Mouse (Mus musculus) testis, adult 2 months (tissue): ENCODE measurements around the gene Tex2. TPM values are rescaled to one million over a fixed set of nuclear protein-coding genes. Genes with fewer than 3 reads are reported as not detected.

Source experiments
- H3K27ac ChIP-seq: fragments of 200-500 bp; 2 replicates; pipeline ENCODE4 v1.5.1; 2012; ENCODE audit warnings: low read depth, low read length; ENCODE audit not compliant: control insufficient read depth, insufficient read depth
- H3K27me3 ChIP-seq: fragments of 200-500 bp; 2 replicates; pipeline ENCODE4 v1.6.1; 2012; ENCODE audit warnings: mild to moderate bottlenecking, low read length, moderate library complexity; ENCODE audit not compliant: control insufficient read depth, insufficient read depth
- H3K36me3 ChIP-seq: fragments of 200-500 bp; 2 replicates; pipeline ENCODE4 v1.6.1; 2012; ENCODE audit warnings: mild to moderate bottlenecking, low read length; ENCODE audit not compliant: control insufficient read depth, insufficient read depth
- H3K4me1 ChIP-seq: fragments of 200-500 bp; 2 replicates; pipeline ENCODE4 v1.6.1; 2012; ENCODE audit warnings: low read length; ENCODE audit not compliant: control insufficient read depth, insufficient read depth
- H3K4me3 ChIP-seq: fragments of 200-500 bp; 2 replicates; pipeline ENCODE4 v1.5.1; 2012; ENCODE audit warnings: low read depth, mild to moderate bottlenecking, low read length, moderate library complexity, mixed read lengths; ENCODE audit not compliant: control insufficient read depth
- CTCF ChIP-seq: fragments of 200-500 bp; IDR thresholded peaks from 2 replicates; pipeline ENCODE4 v1.5.1; 2012; ENCODE audit warnings: low read depth, mild to moderate bottlenecking, inconsistent platforms, low read length, moderate library complexity; ENCODE audit not compliant: control insufficient read depth, insufficient read depth, insufficient replicate concordance
- POLR2A ChIP-seq: fragments of 200-500 bp; IDR thresholded peaks from 2 replicates; pipeline ENCODE4 v1.6.1; 2012; ENCODE audit warnings: low read depth, mild to moderate bottlenecking, inconsistent platforms, low read length, moderate library complexity; ENCODE audit not compliant: control insufficient read depth
- polyA plus RNA-seq: library from polyadenylated mRNA; depleted of rRNA; stranded (reverse); fragments of >200 nt; gene quantifications from 2 replicates; pipeline ENCODE4 v1.2.3, GENCODE M21; 2012

Tex2 gene
- polyA plus RNA-seq, 1 experiment, result 234 TPM

DNA sequence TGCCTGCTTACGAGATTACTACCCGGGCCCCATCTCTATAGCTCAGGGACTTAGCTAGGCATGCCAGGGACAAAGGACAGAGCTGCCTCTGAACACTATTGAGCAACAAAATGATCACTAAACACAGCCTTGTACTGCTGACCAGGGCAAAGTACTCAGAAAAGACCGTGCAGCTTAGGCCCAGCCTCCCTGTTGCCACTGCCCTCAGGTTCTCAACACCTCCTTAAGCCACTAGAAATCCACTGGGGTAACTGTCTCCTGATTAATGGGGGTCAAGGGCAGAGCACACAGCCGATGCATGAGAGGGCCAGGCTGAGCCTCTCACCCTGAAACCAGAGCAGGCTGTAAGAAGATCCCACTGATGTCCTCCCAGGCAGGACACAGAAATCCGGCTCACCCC, 98.8 kb downstream of the Tex2 start:
- Histone ChIP-seq H3K27ac (no peak overlapping the region), H3K4me1 (no peaks in the 10 kb centered on the region), H3K27me3 (no peaks in the 10 kb centered on the region), H3K4me3 (no peak overlapping the region), H3K36me3 (no peaks in the 10 kb centered on the region; the same call in 1 of the 2 replicates)
- no peak for TF ChIP-seq POLR2A
- no peak for TF ChIP-seq CTCF

DNA sequence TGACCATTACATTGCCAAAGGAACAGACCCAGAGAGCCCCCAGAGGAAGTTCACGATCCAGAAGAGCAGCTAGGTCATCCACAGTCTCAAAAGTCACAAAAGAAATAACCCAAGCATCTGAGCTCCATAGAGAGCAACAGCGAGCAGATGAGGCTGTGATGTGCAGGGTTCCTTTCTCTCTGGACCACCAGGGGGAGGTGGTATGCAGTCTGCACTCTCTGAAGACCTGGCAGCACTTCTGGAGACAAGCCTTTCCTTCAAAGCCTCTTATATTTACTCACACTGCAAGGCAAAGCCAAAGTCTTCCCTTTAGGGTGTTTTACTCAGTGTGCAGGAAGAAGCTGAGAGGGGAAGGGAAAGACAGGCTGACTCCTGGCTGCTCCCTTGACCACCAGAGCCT, 100.1 kb downstream of the Tex2 start:
- no peaks in the 10 kb centered on the region for H3K4me1 ChIP-seq
- H3K27me3 ChIP-seq, result no peaks in the 10 kb centered on the region
- TF ChIP-seq POLR2A (no peak), CTCF (peak; percentile 42; the same call in 1 of the 2 replicates)
- H3K27ac ChIP-seq, result no peak overlapping the region
- no peaks in the 10 kb centered on the region for H3K36me3 ChIP-seq
- H3K4me3 ChIP-seq, result no peak overlapping the region

DNA sequence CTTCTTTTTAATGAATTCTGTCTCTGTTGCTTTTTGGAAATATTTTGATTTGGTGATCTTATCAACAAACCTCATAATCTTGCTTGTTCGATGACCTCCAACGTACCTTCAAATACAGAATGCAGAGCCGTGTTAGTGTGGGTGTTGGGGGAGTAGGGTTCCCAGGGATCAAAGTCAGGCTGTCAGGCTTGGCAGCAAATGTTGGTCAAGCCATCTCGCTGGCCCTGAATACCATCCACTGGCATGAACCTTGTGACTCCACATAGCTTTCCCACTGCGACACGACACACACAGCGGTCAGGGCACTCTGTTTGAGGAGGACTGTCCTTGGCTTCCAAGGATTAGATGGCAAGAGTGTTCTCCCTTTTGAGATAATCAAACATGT, 101.2 kb downstream of the Tex2 start:
- no peaks in the 10 kb centered on the region for H3K4me1 ChIP-seq
- H3K27me3 ChIP-seq, result no peaks in the 10 kb centered on the region
- no peak overlapping the region for H3K27ac ChIP-seq
- H3K36me3 ChIP-seq, result no peaks in the 10 kb centered on the region
- no peak overlapping the region for H3K4me3 ChIP-seq
- TF ChIP-seq CTCF (no peak), POLR2A (no peak)

DNA sequence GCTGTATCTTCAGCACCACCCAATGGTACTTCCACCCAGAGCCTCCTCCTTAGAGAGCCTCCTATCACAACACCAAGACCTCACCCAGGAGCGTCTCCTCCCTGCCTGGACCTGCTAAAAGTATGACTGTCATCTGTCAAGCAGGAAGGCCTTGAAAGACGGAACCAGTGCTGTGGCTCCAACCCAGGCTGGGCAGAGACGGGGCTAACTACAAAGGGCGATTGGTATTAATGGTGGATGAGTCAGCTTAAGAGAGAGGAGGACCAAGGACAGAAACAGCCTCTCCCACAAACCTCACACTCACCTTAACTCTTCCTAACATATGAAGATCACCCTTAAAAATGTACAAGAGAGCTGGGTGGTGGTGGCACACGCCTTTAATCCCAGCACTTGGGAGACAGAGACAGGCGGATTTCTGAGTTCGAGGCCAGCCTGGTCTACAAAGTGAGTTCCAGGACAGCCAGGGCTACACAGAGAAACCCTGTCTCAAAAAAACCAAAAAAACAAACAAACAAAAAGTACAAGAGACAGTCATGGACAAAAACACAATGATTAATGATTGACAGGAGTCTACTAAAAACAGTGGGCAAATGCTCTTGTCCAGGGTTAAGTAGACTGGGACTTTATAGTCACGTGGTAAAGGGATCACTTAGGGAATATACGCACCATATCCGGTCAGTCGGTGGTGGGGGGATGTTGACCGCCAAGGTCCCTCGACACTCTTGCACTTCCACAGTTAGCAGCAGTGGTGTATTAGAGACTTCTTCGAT, 101.8 kb downstream of the Tex2 start:
- no peak for TF ChIP-seq CTCF
- no peak for TF ChIP-seq POLR2A
- Histone ChIP-seq H3K27ac (no peak overlapping the region), H3K4me3 (no peak overlapping the region), H3K4me1 (no peaks in the 10 kb centered on the region), H3K36me3 (no peaks in the 10 kb centered on the region), H3K27me3 (no peaks in the 10 kb centered on the region)

DNA sequence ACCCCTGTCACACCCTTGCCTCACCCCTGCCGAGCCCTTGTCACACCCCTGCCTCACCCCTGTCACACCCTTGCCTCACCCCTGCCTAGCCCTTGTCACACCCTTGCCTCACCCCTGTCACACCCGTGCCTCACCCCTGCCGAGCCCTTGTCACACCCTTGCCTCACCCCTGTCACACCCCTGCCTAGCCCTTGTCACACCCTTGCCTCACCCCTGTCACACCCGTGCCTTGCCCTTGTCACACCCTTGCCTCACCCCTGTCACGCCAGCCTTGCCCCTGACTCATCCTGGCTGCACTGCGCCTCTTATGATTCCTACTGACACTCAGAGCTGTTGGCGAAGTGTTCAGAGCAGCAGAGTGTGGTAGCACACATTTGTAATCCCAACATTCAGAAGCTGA, 105.6 kb downstream of the Tex2 start:
- H3K27ac ChIP-seq, result no peak overlapping the region
- TF ChIP-seq CTCF, result no peak
- TF ChIP-seq POLR2A, result no peak; the same call in 1 of the 2 replicates
- no peak overlapping the region for H3K4me3 ChIP-seq
- H3K4me1 ChIP-seq, result no peaks in the 10 kb centered on the region; the same call in 1 of the 2 replicates
- no peaks in the 10 kb centered on the region for H3K36me3 ChIP-seq
- H3K27me3 ChIP-seq, result no peaks in the 10 kb centered on the region

DNA sequence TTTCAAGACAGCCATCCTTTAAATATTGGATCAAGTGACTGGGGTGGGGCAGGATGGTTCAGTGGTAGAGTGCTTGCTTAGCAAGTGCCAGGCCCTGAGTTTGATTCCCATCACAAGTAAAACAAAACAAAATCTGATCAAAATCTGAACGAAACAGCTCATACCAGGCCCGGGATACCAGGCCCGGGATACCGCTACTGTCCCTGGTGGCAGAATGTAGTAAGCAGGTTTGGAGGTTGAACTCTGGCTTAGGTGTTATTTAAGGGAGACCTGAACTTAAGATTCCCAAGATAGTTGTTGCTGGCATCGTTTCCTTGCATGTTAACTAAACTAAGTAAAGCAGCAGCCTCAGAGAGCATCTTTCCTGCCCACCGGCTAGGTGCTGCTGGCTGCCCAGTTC, 107.0 kb downstream of the Tex2 start:
- Histone ChIP-seq H3K36me3 (no peaks in the 10 kb centered on the region), H3K4me1 (peaks cover 3% of the 10 kb centered on the region), H3K27ac (no peak overlapping the region), H3K27me3 (no peaks in the 10 kb centered on the region), H3K4me3 (no peak overlapping the region)
- no peak for TF ChIP-seq POLR2A
- TF ChIP-seq CTCF, result no peak

DNA sequence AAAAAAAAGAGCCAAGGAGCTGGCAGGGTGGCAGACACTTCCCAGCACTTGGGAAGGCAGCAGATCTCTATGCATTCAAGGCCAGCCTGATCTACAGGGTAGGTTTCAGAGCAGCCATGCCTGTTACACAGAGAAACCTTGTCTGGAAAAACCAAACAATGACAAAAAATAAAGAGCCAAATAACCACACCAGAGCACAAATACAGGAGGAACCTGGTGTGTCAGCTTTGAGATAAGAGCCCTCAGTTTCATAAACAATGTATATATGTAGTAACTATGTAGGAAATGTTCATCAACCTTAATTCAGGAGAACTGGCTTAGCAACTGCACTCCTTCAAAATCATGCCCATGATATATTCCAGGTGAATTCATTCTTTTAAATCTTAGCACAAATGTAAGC, 109.1 kb downstream of the Tex2 start:
- no peaks in the 10 kb centered on the region for H3K27me3 ChIP-seq
- TF ChIP-seq CTCF, result no peak
- TF ChIP-seq POLR2A, result no peak
- H3K4me3 ChIP-seq, result no peak overlapping the region
- no peak overlapping the region for H3K27ac ChIP-seq
- peaks cover 3% of the 10 kb centered on the region for H3K4me1 ChIP-seq
- H3K36me3 ChIP-seq, result no peaks in the 10 kb centered on the region
